Mouse (Mus musculus) thymus, postnatal 25 days (tissue): ENCODE measurements around the gene Srsf3.
A peak's percentile ranks its signal among the peaks of the same experiment; 100 is the strongest.
"Not testable (repeated sequence)": the region's sequence is repeated elsewhere in the genome, so short reads cannot be mapped to it uniquely, and the experiment has no call there.

Experiments
- DNase-seq: peaks from one replicate; pipeline ENCODE4 v3.0.0; 2022

Gene Srsf3

DNA sequence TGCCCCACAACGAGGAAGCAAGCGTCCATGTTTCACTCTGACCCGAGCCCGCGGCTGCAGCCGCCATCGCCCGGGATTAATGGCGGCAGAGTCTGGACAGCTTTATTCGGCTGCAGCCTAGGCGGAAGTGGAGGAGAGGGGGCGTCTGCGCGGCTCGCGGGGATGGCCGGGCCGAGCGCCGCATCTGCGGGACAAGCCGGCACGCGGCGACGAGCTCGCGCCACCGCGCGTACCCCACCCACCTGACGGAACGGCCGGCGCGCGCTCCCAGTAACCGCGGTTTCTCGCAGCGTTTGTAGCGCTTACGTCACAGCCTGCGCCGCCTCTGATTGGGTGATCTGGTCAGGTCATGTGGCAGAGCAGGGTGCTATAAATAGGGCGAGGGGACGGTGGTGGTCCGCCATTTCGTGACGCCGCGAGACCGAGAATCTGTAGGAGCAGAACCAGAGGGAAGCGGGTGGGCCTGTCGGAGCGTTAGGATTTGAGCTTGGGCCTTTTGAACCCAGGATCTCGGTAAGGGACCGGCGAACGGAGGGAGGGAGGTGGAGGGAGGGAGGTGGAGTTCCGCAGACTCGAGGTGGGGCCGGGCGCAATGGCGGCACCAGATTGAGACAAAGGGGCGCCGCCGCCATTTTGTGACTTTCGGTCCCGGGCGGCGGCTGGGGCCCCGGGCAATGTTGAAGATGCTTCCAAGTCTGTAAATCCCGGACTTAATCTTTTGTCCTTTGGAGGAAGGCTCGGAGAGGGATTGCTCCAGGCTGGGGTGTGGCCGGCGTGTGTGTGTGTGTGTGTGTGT lies at the start of gene Srsf3:
Srsf3 (plus strand) TSS at position 355 of the 796 bp plus-strand sequence.
- peak; percentile 99 for DNase-seq

DNA sequence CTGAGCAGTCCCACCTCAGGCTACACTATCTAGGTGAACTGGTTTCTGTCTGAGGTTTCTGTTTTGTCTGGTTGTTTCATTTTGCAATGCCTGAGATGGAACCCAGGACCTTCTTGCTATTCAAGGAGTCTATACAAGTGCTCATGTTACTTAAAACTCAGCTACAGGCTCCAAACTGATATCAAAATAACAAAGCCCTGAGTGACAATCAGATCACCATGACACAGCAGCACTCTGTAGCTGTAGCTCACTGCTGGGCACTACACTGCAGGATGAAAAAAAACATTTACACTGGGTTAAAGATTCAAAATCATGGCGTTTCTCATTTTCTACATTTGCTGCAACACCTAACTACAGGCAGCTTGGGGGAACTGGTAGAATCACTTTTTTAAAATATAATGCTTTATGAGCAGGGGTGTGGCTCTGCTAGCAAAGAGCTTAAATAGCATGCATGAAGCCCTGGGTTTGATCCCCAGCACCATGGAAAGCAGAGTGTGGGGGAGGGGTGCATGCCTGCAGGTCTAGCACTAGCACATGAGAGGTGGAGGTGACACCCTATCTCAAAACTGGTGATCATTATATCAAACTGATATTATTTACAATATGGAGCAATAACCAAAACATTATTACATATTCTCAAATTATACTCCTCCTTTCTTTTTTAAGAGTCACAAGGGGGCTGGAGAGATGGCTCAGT lies 47.6 kb upstream of the Srsf3 start:
- DNase-seq, result no peak

DNA sequence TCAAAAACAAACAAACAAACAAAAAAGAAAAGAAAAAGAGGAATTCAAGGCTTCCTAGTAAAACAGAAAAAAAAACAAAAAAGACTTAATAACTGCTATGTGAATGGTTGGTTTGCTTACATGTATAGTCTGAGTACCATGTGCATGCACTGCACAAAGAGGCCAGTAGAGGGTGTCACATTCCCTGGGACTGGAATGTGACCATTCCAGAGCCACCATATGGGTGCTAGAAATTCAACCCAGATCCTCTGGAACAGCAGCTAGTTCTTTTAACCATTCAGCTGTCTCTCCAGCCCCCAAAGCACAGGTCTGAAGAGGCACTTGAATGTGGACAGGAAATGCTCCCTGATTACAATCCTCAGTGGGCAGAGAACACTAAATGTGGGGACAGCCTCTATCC lies 45.6 kb upstream of the Srsf3 start:
- peak; percentile 34 for DNase-seq

DNA sequence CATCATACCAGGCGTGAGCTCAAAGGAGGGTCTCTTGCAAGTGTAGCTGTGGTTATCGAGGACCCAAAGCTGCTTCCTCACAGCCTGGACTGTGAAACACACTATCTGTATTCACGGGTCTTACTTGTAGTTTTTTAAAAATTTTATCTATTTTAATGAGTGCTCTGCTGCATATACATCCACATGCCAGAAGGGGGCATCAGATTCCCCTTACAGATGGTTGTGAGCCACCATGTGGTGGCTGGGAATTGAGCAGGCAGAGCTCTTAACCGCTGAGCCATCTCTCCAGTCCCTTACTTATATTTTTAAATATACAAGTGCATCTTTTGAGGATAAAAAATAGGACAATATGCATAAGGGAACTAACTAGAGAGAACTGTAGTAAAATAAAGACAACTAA lies 44.7 kb upstream of the Srsf3 start:
- DNase-seq, result peak; percentile 64

DNA sequence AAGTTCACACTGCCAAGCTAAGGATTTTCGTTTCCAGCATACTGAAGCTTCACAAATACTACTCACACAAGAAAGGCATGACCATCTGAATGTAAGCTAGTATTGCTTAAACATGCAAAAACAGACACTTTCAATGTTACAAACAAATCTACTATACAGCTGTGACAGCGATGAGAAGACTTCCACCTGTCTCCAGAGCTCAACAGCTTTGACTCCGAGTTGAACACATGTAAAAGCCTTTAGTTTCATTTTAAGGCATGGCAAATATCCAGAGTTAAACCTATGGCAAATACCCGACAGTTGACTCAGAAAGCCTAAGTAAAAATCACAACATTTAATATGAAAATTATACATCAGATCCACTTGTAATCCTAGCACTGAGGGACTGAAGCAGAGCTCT lies 44.1 kb upstream of the Srsf3 start:
- DNase-seq, result no peak

DNA sequence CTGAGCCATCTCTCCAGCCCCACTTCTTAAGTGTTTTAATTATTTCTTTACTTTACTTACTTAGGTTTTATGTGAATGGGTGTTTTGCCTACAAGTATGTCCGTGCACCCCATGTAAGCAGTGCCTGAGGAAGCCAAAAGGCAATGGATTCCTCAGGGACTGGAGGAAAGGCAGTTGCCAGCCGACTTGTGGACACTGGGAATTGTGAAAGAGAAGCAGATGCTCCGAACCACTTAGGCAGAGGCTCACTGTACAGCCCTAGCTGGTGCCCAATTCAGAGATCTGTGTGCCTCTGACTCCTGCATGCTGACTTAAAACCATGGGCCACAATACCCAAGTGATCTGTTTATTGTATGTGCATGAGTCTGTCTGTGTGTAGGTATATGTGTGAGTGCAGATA lies 43.4 kb upstream of the Srsf3 start:
- DNase-seq, result no peak

DNA sequence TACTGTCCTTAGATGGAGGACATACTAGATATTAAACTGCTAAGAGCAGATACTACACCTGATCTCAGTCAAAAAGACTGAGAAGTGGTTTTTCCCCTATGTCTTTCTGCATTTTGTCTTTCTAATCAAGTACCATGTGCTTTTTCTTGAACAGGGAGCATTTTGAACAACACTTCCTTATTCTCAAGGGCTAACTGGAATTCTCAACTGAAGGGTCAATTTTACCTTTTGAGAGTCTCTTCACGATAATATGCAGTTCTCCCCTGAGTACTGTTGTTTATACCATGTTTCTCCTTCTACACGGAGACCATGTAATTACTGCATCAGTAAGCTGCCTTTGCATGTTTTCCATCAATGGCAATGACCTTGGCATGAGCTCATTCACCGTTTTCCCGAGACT lies 42.4 kb upstream of the Srsf3 start:
- no peak for DNase-seq

DNA sequence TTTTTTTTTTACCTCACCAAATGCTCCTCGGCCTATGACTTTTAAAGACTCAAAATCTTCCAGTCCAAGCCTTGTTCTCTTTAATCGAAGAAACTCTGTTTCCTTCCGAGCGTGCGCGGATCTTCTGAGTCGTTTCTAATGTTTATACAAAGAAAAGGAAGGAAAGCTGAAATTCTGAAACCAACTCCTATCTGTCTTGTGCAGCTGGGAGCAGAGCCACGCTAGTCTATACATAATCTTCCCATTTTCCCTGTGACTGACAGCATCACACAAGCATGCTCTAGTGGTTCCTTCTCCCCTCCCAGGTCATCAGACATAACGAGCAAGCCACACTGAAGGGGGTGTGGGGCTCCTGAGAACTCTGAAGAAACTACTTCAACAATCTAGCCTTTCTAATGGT lies 41.1 kb upstream of the Srsf3 start:
- no peak for DNase-seq

DNA sequence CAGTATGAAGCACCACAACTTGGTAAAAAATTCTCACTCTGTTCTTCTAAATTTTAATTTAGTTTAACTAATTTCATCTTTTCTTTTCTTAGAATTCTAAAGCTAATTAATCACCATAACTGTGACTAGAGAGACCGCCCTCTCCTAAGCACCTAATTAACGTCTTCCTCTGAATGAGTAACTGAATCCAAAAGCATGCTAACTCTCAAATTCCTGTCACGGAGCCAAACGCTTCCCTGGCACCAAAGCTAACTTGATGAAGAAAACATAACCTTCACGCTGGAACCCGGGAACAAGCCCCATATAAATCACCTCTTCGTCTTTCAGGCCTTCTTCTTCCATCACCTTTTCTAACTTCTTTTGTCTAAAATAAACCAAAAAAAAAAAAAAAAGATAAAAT lies 40.3 kb upstream of the Srsf3 start:
- no peak for DNase-seq

DNA sequence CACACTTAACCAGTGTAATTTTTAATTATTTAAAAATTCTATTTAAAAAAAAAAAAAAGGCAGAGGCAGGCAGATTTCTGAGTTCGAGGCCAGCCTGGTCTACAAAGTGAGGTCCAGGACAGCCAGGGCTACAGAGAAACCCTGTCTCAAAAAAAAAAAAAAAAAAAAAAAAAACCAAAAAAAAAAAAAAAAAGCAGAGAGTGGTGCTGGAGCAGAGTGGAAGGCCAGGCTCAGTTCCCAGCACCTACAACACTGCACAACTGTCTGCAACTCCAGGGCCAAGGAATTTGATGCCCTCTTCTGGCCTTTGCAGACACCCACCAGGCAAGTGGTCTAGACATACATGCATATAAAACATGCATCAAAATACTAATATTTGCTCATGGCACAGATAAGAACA lies 39.4 kb upstream of the Srsf3 start:
- not testable (repeated sequence) for DNase-seq

DNA sequence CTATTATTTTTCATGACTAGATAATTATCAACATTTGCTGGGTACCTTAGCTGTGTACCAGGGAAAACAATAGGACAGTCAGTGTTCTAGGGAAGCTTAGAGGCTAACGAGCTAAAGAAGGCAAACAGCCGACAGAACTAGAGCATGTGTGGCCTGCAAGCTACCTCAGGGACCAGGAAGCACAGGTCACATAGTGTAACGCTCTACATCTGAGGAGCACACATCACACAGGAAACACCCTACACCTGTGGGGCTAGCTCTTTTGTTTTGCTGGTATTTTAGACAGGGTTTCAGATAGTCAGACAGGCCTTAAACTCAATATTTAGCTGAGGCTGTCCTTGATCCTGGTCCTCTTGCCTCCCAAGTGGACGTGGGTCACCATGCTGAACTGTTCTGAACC lies 37.8 kb upstream of the Srsf3 start:
- DNase-seq, result no peak

DNA sequence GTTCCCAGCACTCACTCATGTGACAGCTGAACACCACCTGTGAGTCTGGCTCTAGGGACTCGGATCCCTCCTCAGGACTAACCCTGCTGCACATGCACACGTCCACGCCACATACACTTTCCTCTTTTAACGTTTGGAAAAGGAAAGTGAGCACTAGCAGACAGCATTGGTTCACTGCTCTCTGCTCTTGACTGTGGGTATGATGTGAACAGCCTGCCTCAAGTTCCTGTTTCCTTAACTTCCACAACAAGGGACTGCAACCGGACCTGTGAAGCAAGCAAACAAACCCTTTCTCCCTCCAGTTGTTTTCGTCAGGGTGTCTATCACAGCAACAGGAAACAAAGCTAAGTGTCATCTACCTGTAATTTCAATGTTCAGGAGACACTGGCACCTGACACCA lies 32.0 kb upstream of the Srsf3 start:
- no peak for DNase-seq

DNA sequence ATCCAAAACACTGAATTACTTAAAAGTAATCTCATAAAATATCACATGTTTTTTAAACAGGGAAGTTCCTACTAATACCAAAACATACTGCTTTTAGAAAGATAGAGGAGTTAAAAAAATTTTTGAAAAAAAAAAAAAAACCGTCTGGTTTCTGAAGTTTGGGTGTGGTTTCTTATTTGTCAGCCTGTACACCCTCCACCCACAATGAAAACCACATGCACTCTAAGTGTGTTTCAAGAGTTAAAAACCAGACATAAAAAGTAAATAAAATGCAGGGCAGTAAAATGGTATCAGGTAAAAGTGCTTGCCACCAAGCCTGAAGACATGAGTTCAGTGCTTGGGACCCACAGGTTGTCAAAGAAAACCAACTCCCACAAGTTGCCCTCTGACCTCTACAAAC lies 28.7 kb upstream of the Srsf3 start:
- peak; percentile 21 for DNase-seq

DNA sequence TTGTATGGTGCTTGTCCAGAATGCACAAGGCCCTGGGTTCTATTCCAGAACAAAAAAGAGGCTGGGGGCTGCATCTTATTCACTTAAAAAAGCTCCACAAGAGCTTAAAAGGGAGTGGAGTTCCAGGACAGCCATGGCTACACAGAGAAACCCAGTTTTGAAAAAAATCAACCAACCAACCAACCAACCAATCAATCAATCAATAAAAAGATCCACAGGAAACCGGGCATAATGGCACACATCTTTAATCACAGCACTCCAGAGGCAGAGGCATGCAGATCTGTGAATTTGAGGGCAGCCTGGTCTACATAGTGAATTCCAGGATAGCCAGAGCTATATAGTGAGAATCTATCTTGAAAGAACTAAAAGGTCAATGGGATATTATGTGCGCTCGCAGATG lies 27.4 kb upstream of the Srsf3 start:
- DNase-seq, result no peak

DNA sequence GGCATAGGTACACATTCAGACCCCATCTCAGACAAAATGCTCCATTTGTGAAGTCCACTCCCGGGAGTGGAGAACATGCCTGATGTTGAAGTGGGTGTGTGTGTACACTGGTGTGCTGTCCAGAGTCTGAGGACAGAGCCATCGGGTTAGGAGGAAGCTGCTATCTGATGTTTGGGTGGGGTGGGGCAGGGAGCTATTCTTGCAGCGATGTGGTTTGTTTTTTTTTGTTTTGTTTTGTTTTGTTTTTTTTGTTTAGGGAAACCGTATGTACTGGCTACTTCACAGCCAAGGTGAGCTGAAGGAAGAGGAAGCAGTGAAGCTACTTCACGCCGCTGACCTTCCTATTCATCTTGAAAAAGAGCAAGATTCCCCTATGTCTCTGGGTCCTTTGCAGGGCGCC lies 25.6 kb upstream of the Srsf3 start:
- DNase-seq, result no peak

DNA sequence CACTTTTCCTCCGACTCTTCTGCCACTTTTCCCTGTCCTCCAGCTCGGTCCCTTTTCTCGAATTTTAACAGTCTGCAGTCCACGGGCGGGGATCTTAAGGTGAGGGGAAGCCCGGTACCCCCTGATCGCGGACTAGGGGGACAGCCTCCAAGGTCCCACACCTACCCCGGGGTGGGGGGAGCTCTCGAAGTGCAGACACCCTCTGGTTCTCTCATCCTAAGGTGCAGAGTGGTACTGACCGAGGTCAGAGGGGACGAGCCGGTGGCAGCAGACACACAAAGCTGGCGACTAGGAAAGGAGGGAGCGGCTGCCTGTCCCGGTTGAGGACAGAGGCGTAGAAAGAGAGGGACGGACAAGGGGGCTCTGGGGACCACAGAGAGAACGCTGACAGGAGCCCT lies 25.2 kb upstream of the Srsf3 start:
- no peak for DNase-seq

DNA sequence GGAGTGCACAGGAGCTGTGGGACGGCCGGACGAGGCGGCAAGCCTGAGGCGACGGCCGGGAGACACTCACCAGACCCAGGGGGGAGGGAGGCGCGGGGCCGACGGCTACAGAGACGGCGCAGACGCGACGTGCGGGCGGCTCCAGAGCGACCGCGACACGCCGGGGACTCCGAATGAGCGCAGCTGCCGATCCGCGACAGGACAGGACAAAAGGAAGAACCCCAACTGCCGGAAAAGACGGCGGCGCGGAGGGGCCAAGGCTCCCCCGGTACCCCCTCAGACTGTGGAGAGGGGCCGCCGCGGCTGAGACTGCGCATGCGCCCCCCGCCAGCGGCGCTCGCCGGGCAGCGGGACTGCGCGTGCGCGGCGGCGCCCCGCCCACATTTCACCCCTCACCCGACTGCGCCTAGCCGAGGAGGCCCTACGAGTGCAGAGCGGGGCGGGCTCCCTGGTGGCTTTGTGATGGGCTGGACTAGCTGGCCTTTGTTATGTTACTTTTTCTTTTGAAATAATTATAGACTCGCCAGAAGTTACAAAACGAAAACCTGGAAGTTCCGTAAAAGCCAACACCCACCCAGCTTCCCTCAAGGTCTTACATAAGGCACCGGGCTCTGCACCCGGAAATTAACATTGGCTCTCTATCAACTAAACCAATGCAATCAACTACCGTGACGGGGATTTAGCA lies 24.6 kb upstream of the Srsf3 start, which contains the start of gene Stk38:
Stk38 (minus strand) TSS at position 355 of the 685 bp plus-strand sequence.
- DNase-seq, result peak; percentile 98

DNA sequence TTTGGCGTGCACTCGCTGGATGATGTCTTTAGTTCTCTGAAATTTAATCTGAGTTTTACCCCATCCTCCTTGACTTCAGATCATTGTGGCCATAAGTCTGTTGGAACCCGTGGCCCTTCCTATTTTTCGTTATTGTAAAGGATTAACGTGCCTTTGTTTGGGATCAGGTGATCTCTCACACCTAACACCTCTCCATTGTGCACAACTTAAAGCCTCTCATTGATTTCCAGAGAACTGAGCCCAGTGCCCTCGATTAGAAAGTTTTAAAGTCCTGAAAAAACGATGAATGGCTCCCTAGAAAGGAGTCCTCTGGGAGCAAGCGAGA lies 24.1 kb upstream of the Srsf3 start:
- DNase-seq, result no peak

DNA sequence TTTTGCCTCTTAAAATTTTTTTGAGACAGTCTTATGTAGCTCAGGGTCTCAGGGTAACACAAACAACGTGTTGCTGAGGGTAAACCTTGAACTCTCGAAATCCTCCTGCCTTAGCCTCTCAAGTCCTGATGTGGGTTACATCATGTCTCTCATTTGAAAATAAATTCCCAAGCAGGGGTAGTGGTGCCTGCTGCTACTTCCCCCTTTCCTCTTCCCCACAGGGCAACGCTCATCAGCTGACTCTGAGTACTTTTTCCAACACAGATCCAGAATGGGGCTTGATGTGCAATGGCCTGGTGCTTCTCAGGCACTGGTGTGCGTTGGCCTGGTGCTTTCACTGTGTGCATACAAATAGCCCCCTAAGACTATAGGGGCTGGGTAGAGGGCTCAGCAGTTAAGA lies 23.2 kb upstream of the Srsf3 start:
- DNase-seq, result no peak

DNA sequence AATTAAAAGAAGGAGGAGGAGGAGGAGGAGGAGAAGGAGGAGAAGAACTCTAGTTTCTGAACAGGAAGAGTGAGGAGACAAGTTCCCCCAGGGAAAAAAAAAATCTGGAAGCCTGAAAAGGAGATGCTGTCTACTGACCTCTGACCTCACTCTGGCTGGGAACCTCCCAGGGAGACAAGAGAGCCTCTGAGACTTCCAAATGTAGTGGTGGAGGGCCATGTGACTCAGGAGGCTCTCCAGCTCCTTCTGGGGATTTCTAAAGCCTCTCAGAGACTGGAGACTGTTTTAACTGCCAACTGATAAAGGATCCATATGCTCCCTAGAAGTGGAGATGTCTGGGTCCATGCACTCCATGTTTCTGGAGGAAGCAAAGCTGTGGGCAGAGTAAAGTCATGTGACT lies 18.2 kb upstream of the Srsf3 start:
- DNase-seq, result no peak

DNA sequence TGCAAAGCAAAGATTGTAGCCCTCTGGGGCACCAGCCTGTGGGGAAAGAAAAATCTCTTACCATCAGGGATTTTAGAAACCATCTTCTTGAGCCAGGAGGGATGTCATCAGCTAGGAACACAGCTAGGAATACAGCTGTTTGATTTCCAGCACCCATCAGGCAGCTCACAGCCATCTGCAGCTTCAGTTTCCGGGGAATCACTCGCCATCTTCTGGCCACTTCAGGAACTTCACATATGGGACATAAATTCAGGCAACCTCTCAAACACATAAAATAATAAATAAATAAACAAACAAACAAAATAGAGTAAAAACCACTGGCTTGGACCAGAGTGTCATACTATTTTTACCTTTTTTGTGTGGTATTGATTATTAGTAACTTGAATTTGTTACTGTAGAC lies 16.8 kb upstream of the Srsf3 start:
- DNase-seq, result peak; percentile 70

DNA sequence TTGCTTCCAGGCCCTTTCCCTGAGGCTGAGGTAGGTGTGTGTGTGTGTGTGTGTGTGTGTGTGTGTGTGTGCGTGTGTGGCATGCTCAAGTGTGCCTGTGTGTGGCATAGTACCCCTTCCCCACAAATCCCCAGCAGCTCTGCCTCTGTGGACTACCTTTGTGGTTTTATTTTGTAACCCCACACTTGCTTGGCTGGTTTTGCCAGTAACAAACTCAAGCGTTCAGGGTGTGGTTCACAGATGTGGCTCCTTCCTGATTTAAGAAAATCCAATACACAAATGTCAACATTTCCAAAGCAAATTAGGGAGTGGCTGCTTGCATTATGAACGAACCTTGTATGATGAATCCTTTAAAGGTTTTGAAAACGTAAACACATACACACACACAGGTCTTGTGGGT lies 15.7 kb upstream of the Srsf3 start:
- no peak for DNase-seq

DNA sequence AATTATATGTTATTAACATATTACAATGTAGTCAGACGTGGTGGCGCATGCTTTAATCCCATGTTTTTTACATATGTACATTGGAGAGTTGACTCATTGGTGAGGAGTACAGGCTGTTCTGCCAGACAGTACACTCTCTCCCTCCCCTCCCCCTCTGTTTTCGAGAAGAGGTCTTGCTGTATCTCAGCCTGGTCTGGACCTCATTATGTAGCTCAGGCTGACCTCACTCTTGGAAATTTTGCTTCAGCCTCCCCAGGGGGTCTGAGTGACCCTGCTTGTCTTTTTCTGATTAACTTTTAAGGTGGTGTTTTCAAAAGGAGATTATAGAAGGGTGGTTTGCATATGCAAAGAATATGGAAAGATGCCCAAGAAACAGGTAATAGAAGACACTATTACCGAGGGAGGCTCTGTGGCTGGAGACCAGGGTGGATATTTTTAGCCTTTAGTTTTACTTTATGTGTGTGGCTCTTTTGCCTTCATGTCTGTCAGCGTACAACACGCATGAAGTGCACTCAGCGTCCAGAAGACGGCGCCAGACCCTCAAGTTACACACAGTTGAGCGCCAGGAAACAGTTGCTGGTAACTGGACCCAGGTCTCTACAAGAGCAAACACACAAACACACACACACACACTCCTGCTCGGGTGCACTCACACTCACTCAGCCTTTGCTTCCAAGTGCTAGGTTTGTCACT lies 14.0 kb upstream of the Srsf3 start:
- DNase-seq, result no peak

DNA sequence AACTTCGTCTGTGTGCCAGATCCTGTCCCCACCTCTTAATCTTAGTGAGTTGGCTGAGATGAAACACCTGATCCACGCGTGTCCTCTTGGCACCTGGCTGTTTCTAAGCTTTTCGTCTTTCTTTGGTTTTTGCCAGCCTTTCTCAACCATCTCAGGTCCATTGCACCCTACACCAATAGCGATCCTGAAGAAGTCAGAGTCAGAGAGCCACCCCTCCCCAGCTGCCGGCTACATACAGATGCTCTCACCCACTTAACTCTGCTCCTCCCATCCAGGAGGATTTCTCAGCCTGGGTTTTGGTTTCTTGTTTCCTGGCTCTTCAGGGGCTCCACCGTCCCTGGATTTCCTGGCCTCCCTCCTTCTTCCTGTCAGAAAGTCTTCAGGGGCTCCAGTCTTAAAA lies 13.0 kb upstream of the Srsf3 start:
- DNase-seq, result no peak
